Mouse (Mus musculus) thymus, postnatal 25 days (tissue): ENCODE data around the gene Plekha5.

Source experiments
- DNase-seq: peaks from one replicate; pipeline ENCODE4 v3.0.0; 2022

Plekha5 gene

GRCm38 (mm10) chr6:140621622-140622021, 197.8 kb downstream of the Plekha5 start:
- no peak for DNase-seq

GRCm38 (mm10) chr6:140622391-140623225, 198.8 kb downstream of the Plekha5 start, which contains the start of gene Aebp2:
TSS of gene Aebp2 (plus strand) at chr6:140622663.
- DNase-seq: no peak

GRCm38 (mm10) chr6:140623226-140624095, 199.6 kb downstream of the Plekha5 start:
- DNase-seq: peak; percentile 96

GRCm38 (mm10) chr6:140624096-140625051, 200.5 kb downstream of the Plekha5 start:
- DNase-seq: peak; percentile 58

- peak; percentile 47 for DNase-seq
Measured at GRCm38 (mm10) chr6:140629176-140629859, 205.5 kb downstream of the Plekha5 start.

- DNase-seq: peak; percentile 52
Measured at GRCm38 (mm10) chr6:140630306-140630705, 206.5 kb downstream of the Plekha5 start.

GRCm38 (mm10) chr6:140633616-140634015, 209.8 kb downstream of the Plekha5 start:
- no peak for DNase-seq

GRCm38 (mm10) chr6:140636290-140636689, 212.4 kb downstream of the Plekha5 start:
- no peak for DNase-seq

GRCm38 (mm10) chr6:140642010-140642409, 218.2 kb downstream of the Plekha5 start:
- DNase-seq: no peak

GRCm38 (mm10) chr6:140642655-140643054, 218.8 kb downstream of the Plekha5 start:
- no peak for DNase-seq

- DNase-seq: no peak
Measured at GRCm38 (mm10) chr6:140645931-140646330, 222.1 kb downstream of the Plekha5 start.
